Mouse (Mus musculus) forebrain, embryonic 11.5 days (tissue): ENCODE results near the gene Acta1. TPM values are rescaled to one million over a fixed set of nuclear protein-coding genes. Genes with fewer than 3 reads are reported as not detected.
A peak's percentile ranks its signal among the peaks of the same experiment; 100 is the strongest.

Experiments used
- ATAC-seq: fragments of 200-750 bp; cut with Nextera tagmentation; replicated peaks from 2 replicates; pipeline ENCODE4 v1.8.0; 2017; ENCODE audit warnings: moderate TSS enrichment; ENCODE audit not compliant: low FRiP score
- DNase-seq: peaks from one replicate; pipeline ENCODE4 v3.0.0-alpha.2; 2017; ENCODE audit warnings: low spot score
- H3K27ac ChIP-seq: fragments of 300-500 bp; sonication (generic); 2 replicates; pipeline ENCODE4 v1.5.1; 2014; ENCODE audit warnings: low read depth, low read length
- H3K27me3 ChIP-seq: fragments of 300-500 bp; sonication (generic); 2 replicates; pipeline ENCODE4 v1.6.1; 2014; ENCODE audit warnings: mild to moderate bottlenecking, low read length, mixed read lengths; ENCODE audit not compliant: control insufficient read depth, insufficient read depth
- H3K36me3 ChIP-seq: fragments of 300-500 bp; sonication (generic); 2 replicates; pipeline ENCODE4 v1.6.1; 2014; ENCODE audit warnings: mild to moderate bottlenecking, low read length, moderate library complexity, mixed read lengths; ENCODE audit not compliant: control insufficient read depth, insufficient read depth
- H3K4me1 ChIP-seq: fragments of 300-500 bp; sonication (generic); replicated peaks from 2 replicates; pipeline ENCODE4 v1.6.1; 2014; ENCODE audit warnings: low read length, mixed read lengths; ENCODE audit not compliant: control insufficient read depth, insufficient read depth
- H3K4me2 ChIP-seq: fragments of 300-500 bp; sonication (generic); 2 replicates; pipeline ENCODE4 v1.6.1; 2014; ENCODE audit warnings: low read depth, mild to moderate bottlenecking, low read length, moderate library complexity, mixed read lengths; ENCODE audit not compliant: severe bottlenecking
- H3K4me3 ChIP-seq: fragments of 300-500 bp; sonication (generic); 2 replicates; pipeline ENCODE4 v1.5.1; 2014; ENCODE audit warnings: low read depth, low read length
- H3K9ac ChIP-seq: fragments of 300-500 bp; sonication (generic); 2 replicates; pipeline ENCODE4 v1.6.1; 2014; ENCODE audit warnings: low read length
- H3K9me3 ChIP-seq: fragments of 300-500 bp; sonication (generic); 2 replicates; pipeline ENCODE4 v1.6.1; 2016; ENCODE audit warnings: low read length, mixed read lengths; ENCODE audit not compliant: control insufficient read depth
- WGBS: fragments of 180-500 bp; shearing (Covaris S2); extraction: QIAGEN DNeasy Blood & Tissue Kit; methylation state at CpG from one replicate; pipeline ENCODE4 v1.1.7; 2014; 5-methylcytosine and 5-hydroxymethylcytosine counted together
- polyA plus RNA-seq: library from polyadenylated mRNA; unstranded; fragments of >200 nt; fragmentation: Nextera tagmentation; extraction: Ambion mirVana; gene quantifications from 2 replicates; pipeline ENCODE4 v1.2.1, GENCODE M21; 2014

Acta1 gene
- polyA plus RNA-seq, 1 experiment from 2014 or later = 0.68 TPM

GRCm38 (mm10) chr8:123891271-123891670 is 3.3 kb downstream of the Acta1 start:
- ATAC-seq (no peak), DNase-seq (peak; percentile 80)
- Histone ChIP-seq H3K27me3 (peaks cover 53% of the 10 kb centered on the region), H3K4me1 (peaks cover 3% of the 10 kb centered on the region; the same call in 1 of the 2 replicates), H3K36me3 (no peaks in the 10 kb centered on the region), H3K4me3 (peak overlapping the region; percentile 31; the same call in 1 of the 2 replicates), H3K27ac (no peak overlapping the region), H3K4me2 (peak overlapping the region; percentile 47), H3K9me3 (no peaks in the 10 kb centered on the region), H3K9ac (no peak overlapping the region)
- WGBS = under 1% methylated on average over 11 of the region's 11 CpGs

- H3K4me2 ChIP-seq = no peak overlapping the region
- ATAC-seq (no peak), DNase-seq (no peak)
- no peak overlapping the region for H3K27ac ChIP-seq
- no peak overlapping the region for H3K4me3 ChIP-seq
- H3K4me1 ChIP-seq = peaks cover 3% of the 10 kb centered on the region; the same call in 1 of the 2 replicates
- peaks cover 46% of the 10 kb centered on the region for H3K27me3 ChIP-seq
- no peaks in the 10 kb centered on the region for H3K9me3 ChIP-seq
- no peaks in the 10 kb centered on the region for H3K36me3 ChIP-seq
- WGBS = 74% methylated on average over 4 of the region's 4 CpGs
- no peak overlapping the region for H3K9ac ChIP-seq
Observed at GRCm38 (mm10) chr8:123889797-123890196, 4.8 kb downstream of the Acta1 start.

DNA sequence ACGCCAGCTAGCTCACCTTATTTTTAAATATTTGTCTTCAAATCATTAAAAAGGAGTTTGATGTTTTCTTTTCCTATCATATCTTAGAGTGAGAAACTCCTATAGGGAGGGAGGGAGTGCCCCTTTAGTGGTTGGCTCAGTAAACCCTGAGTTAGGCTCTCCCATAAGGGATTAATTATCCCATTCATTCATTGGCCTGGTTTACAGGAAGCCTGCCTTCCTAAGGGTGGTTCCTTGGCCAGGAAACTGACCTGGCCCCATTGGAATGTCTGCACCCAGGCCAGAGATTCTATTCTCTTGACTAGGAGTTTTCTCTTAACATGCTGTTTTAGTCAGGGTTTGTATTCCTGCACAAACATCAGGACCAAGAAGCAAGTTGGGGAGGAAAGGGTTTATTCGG is 6.6 kb downstream of the Acta1 start:
- DNase-seq (no peak), ATAC-seq (no peak)
- H3K27me3 ChIP-seq = peaks cover 28% of the 10 kb centered on the region
- H3K9me3 ChIP-seq = no peaks in the 10 kb centered on the region
- H3K4me3 ChIP-seq = no peak overlapping the region
- H3K36me3 ChIP-seq = no peaks in the 10 kb centered on the region
- no peak overlapping the region for H3K4me2 ChIP-seq
- WGBS = 79% methylated on average over 2 of the region's 2 CpGs
- H3K9ac ChIP-seq = no peak overlapping the region
- no peak overlapping the region for H3K27ac ChIP-seq
- peaks cover 3% of the 10 kb centered on the region; the same call in 1 of the 2 replicates for H3K4me1 ChIP-seq

- Histone ChIP-seq H3K36me3 (no peaks in the 10 kb centered on the region), H3K4me2 (no peak overlapping the region), H3K4me1 (0 out of 2 replicates have a peak, but pooled peaks cover 3% of the 10 kb centered on the region), H3K9me3 (no peaks in the 10 kb centered on the region), H3K27me3 (peaks cover 20% of the 10 kb centered on the region), H3K9ac (no peak overlapping the region), H3K27ac (no peak overlapping the region), H3K4me3 (no peak overlapping the region)
- no peak for DNase-seq
- 91% methylated on average over 4 of the region's 4 CpGs for WGBS
- ATAC-seq = no peak
Observed at GRCm38 (mm10) chr8:123887163-123887562, 7.4 kb downstream of the Acta1 start.

DNA sequence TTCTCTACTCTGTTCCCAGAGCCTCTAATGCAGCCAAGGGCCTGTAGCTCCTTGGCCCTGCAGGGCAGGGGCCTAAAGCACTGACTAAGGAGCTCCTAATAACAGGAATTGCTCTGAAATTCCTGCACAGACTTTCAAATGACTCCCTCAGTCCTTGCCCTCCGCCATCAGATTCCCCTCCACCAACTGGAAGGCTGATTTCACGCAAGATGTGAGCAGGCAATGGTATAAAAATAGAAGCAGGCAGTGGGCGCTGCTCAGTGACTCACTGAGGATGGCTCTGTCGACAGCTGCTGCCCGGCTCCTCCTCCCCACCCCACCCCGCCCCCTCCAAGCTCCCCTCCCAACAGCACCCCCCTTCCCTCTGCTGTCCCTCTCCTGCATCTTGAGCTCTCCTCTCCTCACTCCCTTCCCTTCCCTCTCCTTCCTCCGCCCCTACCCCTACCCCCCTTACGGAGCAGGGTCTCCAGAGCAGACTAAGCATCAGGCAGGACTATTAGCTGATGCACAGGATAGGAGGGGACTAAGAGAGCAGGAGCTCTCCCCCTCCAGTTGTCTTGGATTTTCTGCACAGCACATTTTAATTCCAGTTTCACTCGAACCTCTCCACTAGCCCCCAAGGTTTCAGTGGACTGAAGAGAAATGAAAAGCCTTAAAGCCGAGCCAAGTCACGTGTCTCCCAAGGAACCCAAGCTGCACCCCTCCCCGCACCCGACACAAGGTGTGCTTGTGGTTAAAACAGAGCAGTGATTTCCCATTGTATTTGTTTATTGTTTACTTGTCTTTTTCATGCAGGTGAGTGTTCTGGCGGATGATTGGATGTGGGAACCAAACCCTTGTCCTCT is 9.6 kb downstream of the Acta1 start:
- H3K36me3 ChIP-seq = no peaks in the 10 kb centered on the region
- DNase-seq = no peak
- H3K4me1 ChIP-seq = no peaks in the 10 kb centered on the region
- ATAC-seq = 0 out of 2 replicates have a peak, but pooled peaks have one; percentile 44
- no peak overlapping the region for H3K27ac ChIP-seq
- no peaks in the 10 kb centered on the region for H3K9me3 ChIP-seq
- H3K4me3 ChIP-seq = no peak overlapping the region
- WGBS = 5% methylated on average over 14 of the region's 14 CpGs
- peaks cover 2% of the 10 kb centered on the region for H3K27me3 ChIP-seq
- no peak overlapping the region for H3K9ac ChIP-seq
- H3K4me2 ChIP-seq = no peak overlapping the region

DNA sequence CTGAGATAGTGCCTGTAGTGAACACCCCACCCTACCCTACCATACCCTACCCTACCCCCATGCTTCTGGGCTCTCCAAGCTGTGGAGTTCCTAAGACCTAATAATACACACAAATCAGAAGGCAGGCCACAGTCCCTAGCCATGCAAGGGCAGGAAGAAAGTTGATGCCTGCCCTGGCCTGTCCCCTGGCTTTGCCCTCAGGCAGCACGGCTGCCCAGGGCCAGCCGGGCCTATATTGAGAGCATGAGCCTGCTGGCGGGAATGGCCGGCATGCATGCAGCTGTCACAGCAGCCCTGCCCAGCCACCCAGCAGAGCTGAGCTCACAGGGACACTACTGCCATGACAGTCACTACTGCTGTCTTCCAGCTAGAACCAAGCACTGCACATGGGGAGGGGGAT is 11.5 kb downstream of the Acta1 start:
- H3K4me2 ChIP-seq = no peak overlapping the region
- H3K36me3 ChIP-seq = no peaks in the 10 kb centered on the region
- H3K4me3 ChIP-seq = no peak overlapping the region
- no peaks in the 10 kb centered on the region for H3K9me3 ChIP-seq
- no peak for ATAC-seq
- WGBS = 71% methylated on average over 4 of the region's 4 CpGs
- H3K27me3 ChIP-seq = no peaks in the 10 kb centered on the region
- H3K27ac ChIP-seq = no peak overlapping the region
- DNase-seq = no peak
- H3K9ac ChIP-seq = no peak overlapping the region
- no peaks in the 10 kb centered on the region for H3K4me1 ChIP-seq

DNA sequence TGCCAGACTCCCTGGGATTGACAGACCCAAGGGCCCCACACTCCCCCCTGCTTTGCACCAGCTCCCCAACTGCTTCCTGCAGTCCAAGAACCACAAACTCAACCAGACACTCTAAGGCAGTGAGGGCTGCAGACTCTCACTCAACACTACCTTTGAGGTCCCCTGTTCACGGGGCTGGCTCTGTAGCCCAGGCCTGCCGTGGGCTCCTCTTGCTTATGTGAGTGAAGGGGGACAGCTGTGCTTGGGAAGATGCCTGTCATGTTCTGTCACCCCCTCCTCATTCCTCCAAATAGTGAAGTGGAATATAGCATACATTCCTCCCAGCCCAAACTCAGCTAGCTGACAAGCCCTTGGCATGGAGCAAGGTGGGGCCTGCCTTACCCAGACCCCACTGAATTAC is 12.1 kb downstream of the Acta1 start:
- H3K36me3 ChIP-seq = no peaks in the 10 kb centered on the region

DNA sequence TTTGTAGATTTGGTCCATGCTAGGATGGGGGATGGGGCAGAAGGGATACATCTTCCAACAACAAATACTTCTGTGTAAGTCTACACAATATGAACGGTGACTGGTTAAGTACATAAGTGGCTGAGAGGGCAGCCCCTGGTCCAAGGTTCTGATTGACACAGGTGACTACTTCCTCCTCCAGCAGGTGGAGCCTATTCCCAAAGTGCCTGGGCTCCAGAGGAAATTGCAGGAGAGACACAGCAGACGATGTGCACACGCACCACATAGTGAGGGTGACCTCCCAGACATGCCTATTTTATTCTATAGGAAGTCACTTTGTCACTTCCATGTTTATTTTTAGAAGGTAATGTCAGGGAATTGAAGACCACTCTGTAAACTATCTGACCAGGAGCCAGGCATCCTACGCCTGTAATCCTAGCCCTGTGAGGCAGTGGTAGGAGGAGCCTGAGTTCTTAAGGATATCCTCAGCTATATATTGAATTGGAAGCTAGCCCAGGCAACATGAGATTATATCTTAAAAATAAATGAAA is 13.7 kb downstream of the Acta1 start:
- H3K9me3 ChIP-seq = no peaks in the 10 kb centered on the region
- H3K27ac ChIP-seq = no peak overlapping the region
- H3K4me3 ChIP-seq = no peak overlapping the region
- no peak overlapping the region for H3K4me2 ChIP-seq
- ATAC-seq (no peak), DNase-seq (no peak)
- WGBS = 52% methylated on average over 4 of the region's 4 CpGs
- H3K27me3 ChIP-seq = no peaks in the 10 kb centered on the region
- no peaks in the 10 kb centered on the region for H3K36me3 ChIP-seq
- H3K9ac ChIP-seq = no peak overlapping the region
- no peaks in the 10 kb centered on the region for H3K4me1 ChIP-seq

More for the DNA sequence above, 12.1 kb downstream of the Acta1 start:
- Histone ChIP-seq H3K27ac (no peak overlapping the region), H3K9me3 (no peaks in the 10 kb centered on the region), H3K4me1 (no peaks in the 10 kb centered on the region), H3K27me3 (no peaks in the 10 kb centered on the region), H3K4me3 (no peak overlapping the region), H3K4me2 (no peak overlapping the region), H3K9ac (no peak overlapping the region)
- DNase-seq (no peak), ATAC-seq (no peak)
- WGBS = 84% methylated on average over 2 of the region's 2 CpGs
